Mouse (Mus musculus) C2C12 (cell line): Measurements from ENCODE around the gene Ccl20. TPM values are rescaled to one million over a fixed set of nuclear protein-coding genes. Genes with fewer than 3 reads are reported as not detected.
A peak's percentile ranks its signal among the peaks of the same experiment; 100 is the strongest.

Source experiments
- H3K27me3 ChIP-seq: one replicate; pipeline ENCODE4 v1.6.1; 2011; ENCODE audit not compliant: control insufficient read depth, insufficient read depth, insufficient read length
- H3K36me3 ChIP-seq: one replicate; pipeline ENCODE4 v1.6.1; 2011; ENCODE audit not compliant: control insufficient read depth, insufficient read depth
- H3K4me3 ChIP-seq: one replicate; pipeline ENCODE4 v1.5.1; 2011; ENCODE audit warnings: mild to moderate bottlenecking, control low read depth; ENCODE audit not compliant: poor library complexity, insufficient read depth, severe bottlenecking
- H3K79me2 ChIP-seq: one replicate; pipeline ENCODE4 v1.6.1; 2011; ENCODE audit not compliant: control insufficient read depth, insufficient read depth
- H3K79me3 ChIP-seq: one replicate; pipeline ENCODE4 v1.6.1; 2011; ENCODE audit warnings: low read depth, control low read depth
- H3ac ChIP-seq: one replicate; pipeline ENCODE3; 2011; ENCODE audit warnings: low read depth; ENCODE audit not compliant: control insufficient read depth, insufficient read length
- CEBPB ChIP-seq: IDR thresholded peaks from one replicate; pipeline ENCODE4 v1.6.1; 2011; ENCODE audit warnings: low read depth, mild to moderate bottlenecking, control low read depth, moderate library complexity
- CTCF ChIP-seq: IDR thresholded peaks from one replicate; pipeline ENCODE4 v1.5.1; 2011; ENCODE audit not compliant: control insufficient read depth, insufficient read depth, insufficient read length
- FOSL1 ChIP-seq: IDR thresholded peaks from one replicate; pipeline ENCODE4 v1.8.0; 2011; ENCODE audit warnings: mild to moderate bottlenecking, low read length; ENCODE audit not compliant: poor library complexity, insufficient read depth, severe bottlenecking
- MAX ChIP-seq: IDR thresholded peaks from one replicate; pipeline ENCODE4 v1.6.1; 2011; ENCODE audit warnings: mild to moderate bottlenecking, control low read depth
- MYOD1 ChIP-seq: IDR thresholded peaks from one replicate; pipeline ENCODE4 v1.6.1; 2011; ENCODE audit warnings: low read depth; ENCODE audit not compliant: control insufficient read depth, insufficient read length
- MYOG ChIP-seq: IDR thresholded peaks from one replicate; pipeline ENCODE4 v1.6.1; 2011; ENCODE audit not compliant: control insufficient read depth, insufficient read length; ENCODE audit errors: extremely low read depth
- USF1 ChIP-seq: IDR thresholded peaks from one replicate; pipeline ENCODE4 v1.6.1; 2011; ENCODE audit warnings: low read depth, mild to moderate bottlenecking, control low read depth, moderate library complexity
- polyA plus RNA-seq: library from polyadenylated mRNA; unstranded; fragments of >200 nt; fragmentation: generic; extraction: Trizol; gene quantifications from one replicate; pipeline ENCODE4 v1.2.1, GENCODE M21; 2012; ENCODE audit warnings: missing spikeins

Ccl20 gene
- polyA plus RNA-seq, 1 experiment = not detected

DNA sequence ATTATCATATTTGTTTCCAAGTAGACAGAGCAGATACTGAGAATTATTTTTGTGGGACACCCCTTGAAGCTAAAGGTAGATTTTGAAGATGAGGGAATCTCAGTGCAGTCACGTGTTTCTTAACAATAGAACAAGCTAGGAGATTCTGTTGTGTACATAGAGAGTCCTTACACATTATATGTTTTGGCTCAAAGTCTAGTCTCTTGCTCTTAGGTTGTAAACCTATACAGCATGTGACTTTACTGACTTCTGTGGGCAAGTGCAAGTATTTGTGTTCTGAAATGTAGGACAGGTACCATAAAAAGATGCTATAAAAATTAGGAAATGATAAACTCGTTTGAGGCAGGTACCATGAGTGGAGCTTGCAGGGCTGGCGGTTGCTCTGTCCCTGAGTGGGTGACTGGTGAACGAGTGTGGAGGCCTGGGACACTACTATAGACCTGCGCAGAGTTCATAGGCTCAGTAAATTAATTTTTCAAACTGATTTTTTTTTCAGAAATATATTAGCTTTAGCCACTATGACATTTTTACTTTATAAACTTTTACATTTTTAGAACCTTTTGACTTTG, 9.1 kb upstream of the Ccl20 start:
- no peak overlapping the region for H3ac ChIP-seq
- H3K79me3 ChIP-seq = no peaks in the 10 kb centered on the region
- H3K36me3 ChIP-seq = no peaks in the 10 kb centered on the region
- TF ChIP-seq CTCF (no peak), USF1 (no peak), FOSL1 (no peak), MAX (no peak), MYOG (no peak), MYOD1 (no peak), CEBPB (no peak)
- H3K79me2 ChIP-seq = no peaks in the 10 kb centered on the region
- H3K27me3 ChIP-seq = no peaks in the 10 kb centered on the region
- H3K4me3 ChIP-seq = no peak overlapping the region

DNA sequence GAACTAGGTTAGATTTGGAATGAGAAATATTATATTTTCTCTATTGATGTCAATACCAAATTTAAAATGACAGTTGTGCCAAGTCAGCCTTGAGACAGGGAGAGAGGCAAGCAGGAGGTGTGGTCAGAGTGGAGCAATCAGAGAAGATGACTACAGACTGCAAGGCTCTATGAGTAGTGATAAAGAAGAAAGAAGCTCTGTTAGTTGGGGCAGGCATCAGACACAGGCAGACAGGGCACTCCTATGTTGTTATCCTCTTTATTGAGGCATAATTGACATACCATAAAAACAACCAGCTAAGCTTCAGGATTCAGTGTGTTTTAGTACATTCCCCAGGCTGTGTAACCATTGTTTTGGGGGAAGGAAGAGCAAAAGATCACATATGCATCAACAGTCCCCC, 5.6 kb upstream of the Ccl20 start:
- no peak overlapping the region for H3K4me3 ChIP-seq
- no peaks in the 10 kb centered on the region for H3K79me3 ChIP-seq
- H3K36me3 ChIP-seq = no peaks in the 10 kb centered on the region
- no peak overlapping the region for H3ac ChIP-seq
- H3K79me2 ChIP-seq = no peaks in the 10 kb centered on the region
- TF ChIP-seq MYOG = no peak
- TF ChIP-seq USF1 = no peak
- TF ChIP-seq FOSL1 = no peak
- TF ChIP-seq MYOD1 = no peak
- H3K27me3 ChIP-seq = no peaks in the 10 kb centered on the region

DNA sequence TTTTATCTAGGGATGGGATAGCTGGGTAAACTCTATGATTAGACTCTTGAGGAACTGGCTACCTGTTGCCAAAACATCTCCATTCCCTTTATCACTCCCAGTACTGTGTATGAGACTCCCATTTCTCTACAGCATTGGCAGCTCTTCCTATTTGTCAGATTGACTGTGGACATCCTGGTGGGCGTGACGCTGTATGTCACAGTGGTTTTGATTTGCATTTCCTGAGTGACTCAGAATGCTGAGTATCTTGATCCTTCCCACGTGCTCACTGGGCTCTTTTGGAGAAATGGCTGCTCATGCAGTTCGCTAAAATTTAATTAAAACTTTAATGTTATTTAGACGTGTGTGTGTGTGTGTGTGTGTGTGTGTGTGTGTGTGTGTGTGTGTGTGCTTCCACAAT, 4.8 kb upstream of the Ccl20 start:
- TF ChIP-seq CTCF (no peak), MYOG (no peak)
- Histone ChIP-seq H3K36me3 (no peaks in the 10 kb centered on the region), H3K4me3 (no peak overlapping the region), H3ac (no peak overlapping the region), H3K79me3 (no peaks in the 10 kb centered on the region), H3K27me3 (no peaks in the 10 kb centered on the region), H3K79me2 (no peaks in the 10 kb centered on the region)

DNA sequence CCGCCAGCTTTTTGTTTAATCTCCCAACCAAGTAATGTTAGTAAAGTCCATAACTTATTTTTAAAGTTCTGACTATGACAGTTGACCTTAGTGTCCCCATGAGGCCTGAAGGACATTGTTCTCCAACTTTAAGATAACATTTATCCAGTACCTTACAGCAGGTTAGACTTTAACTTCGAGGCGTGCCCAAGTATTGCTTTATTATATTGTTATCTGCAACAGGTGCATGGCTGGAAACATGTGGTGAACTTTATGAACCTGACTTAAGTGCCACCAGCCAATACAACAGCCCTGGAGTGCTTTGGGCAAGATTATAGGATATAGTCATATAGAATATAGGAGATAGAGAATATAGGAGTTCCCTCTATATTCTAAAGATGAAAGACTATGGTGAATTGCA, 651 bp downstream of the Ccl20 start:
- Histone ChIP-seq H3K27me3 (no peaks in the 10 kb centered on the region), H3K79me2 (no peaks in the 10 kb centered on the region), H3ac (no peak overlapping the region), H3K36me3 (no peaks in the 10 kb centered on the region), H3K4me3 (no peak overlapping the region), H3K79me3 (no peaks in the 10 kb centered on the region)
- TF ChIP-seq CEBPB (no peak), USF1 (no peak), MAX (no peak), MYOG (no peak)

DNA sequence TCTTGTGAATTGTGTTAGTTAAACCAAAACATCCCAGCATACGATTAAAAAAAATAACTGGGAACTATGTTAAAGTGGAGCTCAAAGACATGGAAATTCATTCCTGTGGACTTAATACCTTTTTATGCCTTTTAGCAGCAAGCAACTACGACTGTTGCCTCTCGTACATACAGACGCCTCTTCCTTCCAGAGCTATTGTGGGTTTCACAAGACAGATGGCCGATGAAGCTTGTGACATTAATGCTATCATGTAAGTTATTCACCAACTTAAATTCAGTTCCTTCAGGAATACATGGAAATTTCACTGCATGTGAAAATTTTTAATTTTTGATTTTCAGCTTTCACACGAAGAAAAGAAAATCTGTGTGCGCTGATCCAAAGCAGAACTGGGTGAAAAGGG, 1.1 kb downstream of the Ccl20 start:
- Histone ChIP-seq H3K36me3 (no peaks in the 10 kb centered on the region), H3K79me2 (no peaks in the 10 kb centered on the region), H3K79me3 (no peaks in the 10 kb centered on the region), H3ac (no peak overlapping the region), H3K4me3 (no peak overlapping the region), H3K27me3 (no peaks in the 10 kb centered on the region)
- TF ChIP-seq MYOD1 (no peak), CEBPB (no peak), MAX (no peak), FOSL1 (no peak), MYOG (no peak), USF1 (no peak), CTCF (no peak)

DNA sequence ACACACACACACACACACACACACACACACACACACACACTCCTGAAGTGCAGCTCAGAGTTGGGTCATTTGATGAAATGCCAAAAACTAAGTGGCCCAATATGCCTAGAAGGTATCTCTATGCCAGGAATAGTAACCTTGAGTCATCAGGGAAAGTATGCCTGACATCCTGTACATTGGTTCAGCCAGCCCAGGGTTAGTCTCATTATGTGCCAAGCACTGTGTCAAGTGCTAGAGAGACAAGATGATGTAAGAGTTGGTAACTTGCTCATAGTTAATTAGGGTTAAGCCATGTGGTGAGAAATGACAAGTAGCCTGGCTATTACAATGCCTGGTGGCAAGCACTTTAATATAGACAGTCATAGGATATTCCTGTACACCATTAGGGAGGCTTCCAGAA, 3.3 kb downstream of the Ccl20 start:
- Histone ChIP-seq H3K27me3 (no peaks in the 10 kb centered on the region), H3K36me3 (no peaks in the 10 kb centered on the region), H3ac (no peak overlapping the region), H3K4me3 (no peak overlapping the region), H3K79me2 (no peaks in the 10 kb centered on the region), H3K79me3 (no peaks in the 10 kb centered on the region)
- TF ChIP-seq MYOG (no peak), CEBPB (peak; percentile 40)
